Mouse (Mus musculus): Measurements from ENCODE around the gene Trpc3. TPM values are rescaled to one million over a fixed set of nuclear protein-coding genes. Genes with fewer than 3 reads are reported as not detected.
"Not testable (repeated sequence)": the region's sequence is repeated elsewhere in the genome, so short reads cannot be mapped to it uniquely, and the experiment has no call there.

Gene Trpc3
- polyA plus RNA-seq, 1 experiment from 2014 or later: 0.26 TPM

DNA sequence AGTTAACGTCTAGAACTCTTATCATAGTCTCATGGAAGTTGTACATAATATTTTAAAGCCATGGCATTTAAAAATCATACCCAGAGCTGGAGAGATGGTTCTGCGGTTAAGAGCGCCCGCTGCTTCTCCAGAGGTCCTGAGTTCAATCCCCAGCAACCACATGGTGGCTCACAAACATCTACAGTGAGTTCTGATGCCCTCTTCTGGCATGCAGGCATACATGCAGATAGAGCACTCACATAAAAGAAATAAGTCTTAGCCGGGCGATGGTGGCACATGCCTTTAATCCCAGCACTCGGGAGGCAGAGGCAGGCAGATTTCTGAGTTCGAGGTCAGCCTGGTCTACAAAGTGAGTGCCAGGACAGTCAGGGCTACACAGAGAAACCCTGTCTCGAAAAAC, 90.2 kb downstream of the Trpc3 start:
- 73% methylated on average over 8 of the region's 9 CpGs for WGBS (ENCODE audit: insufficient replicate concordance)
- not testable (repeated sequence) for H3K27ac ChIP-seq (replicated peaks); H3K27me3 ChIP-seq; H3K9me3 ChIP-seq (replicated peaks); H3K4me2 ChIP-seq; H3K36me3 ChIP-seq (replicated peaks); H3K4me3 ChIP-seq (replicated peaks); ATAC-seq (ENCODE audit: insufficient read depth); H3K4me1 ChIP-seq (replicated peaks); H3K9ac ChIP-seq

DNA sequence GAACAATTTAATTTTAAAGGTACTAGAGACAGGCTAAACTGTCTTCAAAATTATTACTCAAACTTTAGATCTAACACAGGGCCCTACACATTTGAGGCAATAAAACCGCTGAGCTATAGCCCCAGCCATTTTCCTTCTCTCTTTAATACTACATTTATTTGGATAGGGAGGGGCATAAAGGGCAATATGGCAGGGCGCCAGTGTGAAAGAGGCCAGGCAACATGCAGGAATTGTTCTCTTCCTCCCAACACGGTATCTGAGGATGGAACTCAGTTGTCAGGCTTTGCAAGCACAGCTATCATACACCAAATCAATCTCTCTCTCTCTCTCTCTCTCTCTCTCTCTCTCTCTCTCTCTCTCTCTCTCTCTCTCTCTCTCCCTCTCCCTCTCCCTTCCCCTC, 91.2 kb downstream of the Trpc3 start:
- 53% methylated on average over 3 of the region's 3 CpGs for WGBS (ENCODE audit: insufficient replicate concordance)
- no peaks in the 10 kb centered on the region for H3K27me3 ChIP-seq
- H3K4me2 ChIP-seq: no peak overlapping the region
- no peak overlapping the region for H3K4me3 ChIP-seq (replicated peaks)
- ATAC-seq (ENCODE audit: insufficient read depth): no peak
- H3K9ac ChIP-seq: no peak overlapping the region
- peaks cover 7% of the 10 kb centered on the region for H3K36me3 ChIP-seq (replicated peaks)
- H3K27ac ChIP-seq (replicated peaks): no peak overlapping the region
- no peaks in the 10 kb centered on the region for H3K4me1 ChIP-seq (replicated peaks)
- no peaks in the 10 kb centered on the region for H3K9me3 ChIP-seq (replicated peaks)

DNA sequence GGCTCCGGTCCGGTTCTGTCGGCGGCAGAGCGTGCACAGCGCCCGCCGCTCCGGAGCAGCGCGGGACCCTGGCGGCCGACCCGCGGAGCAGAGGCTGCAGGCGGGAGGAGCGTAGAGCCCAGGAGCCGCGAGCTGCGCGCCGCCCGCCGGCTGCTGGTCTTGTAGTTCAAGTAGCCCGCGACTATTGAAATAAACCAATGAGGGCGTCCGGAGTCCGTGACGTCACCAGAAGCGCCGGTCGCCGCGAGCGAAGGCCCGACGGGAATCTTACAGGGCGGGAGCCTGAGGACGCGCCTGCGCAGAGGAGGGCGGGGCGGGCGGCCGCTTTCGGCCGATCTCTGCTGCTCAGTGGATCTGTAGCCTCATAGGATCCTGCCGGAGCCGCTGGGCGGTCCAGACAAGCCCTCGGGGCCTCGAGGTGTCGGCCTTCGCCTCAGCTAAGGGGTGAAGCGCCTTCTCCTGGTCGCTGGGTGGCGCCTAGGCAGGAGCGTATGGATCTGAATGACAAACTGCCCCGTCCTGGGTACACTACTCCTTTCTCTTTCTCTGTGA, 118.1 kb downstream of the Trpc3 start, which contains the start of gene Ccna2:
Ccna2 (minus strand) TSS at position 324 of the 552 bp plus-strand sequence.
- Histone ChIP-seq H3K9ac (peak within 1 kb of the TSS; percentile 80), H3K9me3 (replicated peaks) (no peaks in the 10 kb centered on the region), H3K4me1 (replicated peaks) (peaks cover 41% of the 10 kb centered on the region), H3K27me3 (no peaks in the 10 kb centered on the region), H3K27ac (replicated peaks) (peak within 1 kb of the TSS; percentile 95), H3K4me3 (replicated peaks) (peak within 1 kb of the TSS; percentile 89), H3K4me2 (peak within 1 kb of the TSS; percentile 75), H3K36me3 (replicated peaks) (peaks cover 38% of the 10 kb centered on the region)
- peak; percentile 98 for ATAC-seq (ENCODE audit: insufficient read depth)
- under 1% methylated on average over 60 of the region's 60 CpGs for WGBS (ENCODE audit: insufficient replicate concordance)

DNA sequence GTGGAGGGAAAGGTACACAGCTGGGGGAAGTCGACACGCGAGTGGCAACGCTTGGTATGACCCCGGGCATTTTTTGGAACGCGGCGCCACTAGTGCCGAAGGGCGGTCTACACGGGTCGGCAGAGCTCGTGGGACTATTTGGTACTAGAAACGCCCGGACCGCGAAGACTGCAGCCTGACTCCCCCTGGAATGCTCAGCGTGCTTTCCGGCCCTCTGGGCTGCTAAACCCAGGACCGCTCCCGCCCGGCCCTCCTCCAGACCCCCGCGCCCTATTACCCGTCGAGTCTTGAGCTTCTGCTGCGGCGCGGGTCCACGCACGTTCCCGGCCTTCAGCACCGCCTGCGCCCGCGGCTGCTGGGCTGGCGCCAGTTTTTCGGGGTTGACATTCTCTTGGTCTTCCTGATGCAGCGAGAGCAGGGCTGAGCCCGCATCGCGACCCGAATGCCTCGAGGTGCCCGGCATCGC, 118.6 kb downstream of the Trpc3 start:
- peak overlapping the region; percentile 90 for H3K27ac ChIP-seq (replicated peaks)
- under 1% methylated on average over 46 of the region's 46 CpGs for WGBS (ENCODE audit: insufficient replicate concordance)

More for the DNA sequence above, 118.6 kb downstream of the Trpc3 start:
- no peaks in the 10 kb centered on the region for H3K27me3 ChIP-seq
- H3K4me3 ChIP-seq (replicated peaks): peak overlapping the region; percentile 89
- peaks cover 43% of the 10 kb centered on the region for H3K36me3 ChIP-seq (replicated peaks)
- no peaks in the 10 kb centered on the region for H3K9me3 ChIP-seq (replicated peaks)
- H3K4me1 ChIP-seq (replicated peaks): peaks cover 46% of the 10 kb centered on the region
- ATAC-seq (ENCODE audit: insufficient read depth): peak; percentile 3
- peak overlapping the region; percentile 75 for H3K4me2 ChIP-seq
- H3K9ac ChIP-seq: peak overlapping the region; percentile 80

Other genes with a start within 250 kb of the Trpc3 start
- 76.1 and 91.9 TPM in 2 replicates for gene Anxa5, start 214.3 kb downstream of the Trpc3 start, polyA plus RNA-seq (2015; fragmentation: Nextera tagmentation; extraction: Ambion mirVana)
- 1.1 and 1.2 TPM in 2 replicates for gene 1810062G17Rik, start 214.2 kb downstream of the Trpc3 start, polyA plus RNA-seq (2015; fragmentation: Nextera tagmentation; extraction: Ambion mirVana)
- not detected in 2 replicates for gene Gm11549, start 168.4 kb downstream of the Trpc3 start, polyA plus RNA-seq (2015; fragmentation: Nextera tagmentation; extraction: Ambion mirVana)
- gene Exosc9, start 137.6 kb downstream of the Trpc3 start, polyA plus RNA-seq (2015; fragmentation: Nextera tagmentation; extraction: Ambion mirVana): 38.1 and 43.7 TPM in 2 replicates
- 251 and 253 TPM in 2 replicates for gene Ccna2, start 118.0 kb downstream of the Trpc3 start, polyA plus RNA-seq (2015; fragmentation: Nextera tagmentation; extraction: Ambion mirVana)
- 8.8 and 8.9 TPM in 2 replicates for gene Bbs7, start 76.7 kb downstream of the Trpc3 start, polyA plus RNA-seq (2015; fragmentation: Nextera tagmentation; extraction: Ambion mirVana)
- 12.5 and 19.0 TPM in 2 replicates for gene 4932438A13Rik, start 172.9 kb upstream of the Trpc3 start, polyA plus RNA-seq (2015; fragmentation: Nextera tagmentation; extraction: Ambion mirVana)